9 mouse cellular contexts compared by ENCODE assay signal in genomic region chr6:114329597-114330470, GRCm38 (mm10). TPM values are rescaled to one million over a fixed set of nuclear protein-coding genes. Genes with fewer than 3 reads are reported as not detected.
A peak's percentile ranks its signal among the peaks of the same experiment; 100 is the strongest.
DNase-seq lines count a peak whose midpoint lies in the region; ATAC-seq and TF ChIP-seq lines count a peak whose summit lies in the region.
"Had no signal": no experiment of that assay in that cellular context is flagged by ENCODE, and none has a peak within 500 bp of the region (broad histone marks: within the 10 kb centered on the region; RNA-seq: fewer than 3 reads in every experiment).

No protein-coding gene starts in this region.

- intact Hi-C loops in heart, postnatal 14 days (cut with DNase I): no loop called here

- H3K9me3 ChIP-seq in liver, embryonic 14.5 days (ENCODE audit: control insufficient read depth, low read length): no peaks in the 10 kb centered on the region
- H3K9me3 ChIP-seq in liver, embryonic 12.5 days (replicated peaks): no peaks in the 10 kb centered on the region
- no peaks in the 10 kb centered on the region for H3K9me3 ChIP-seq in embryonic facial prominence, embryonic 11.5 days (replicated peaks; ENCODE audit: control insufficient read depth, low read length)
- H3K9me3 ChIP-seq in forebrain, postnatal 0 days (ENCODE audit: low read length): no peaks in the 10 kb centered on the region
- H3K9me3 ChIP-seq in midbrain, postnatal 0 days (ENCODE audit: low read length): no peaks in the 10 kb centered on the region

- TF ChIP-seq CTCF in liver, embryonic 14.5 days (IDR thresholded peaks at IDR 0.05; ENCODE audit: low read depth): 0 out of 2 replicates have a peak, but pooled peaks have one; percentile 10
- peak; percentile 33; the same call in 1 of the 2 replicates for TF ChIP-seq CTCF in forebrain, postnatal 0 days (IDR thresholded peaks at IDR 0.05; ENCODE audit: low read depth)
- TF ChIP-seq CTCF in midbrain, postnatal 0 days (IDR thresholded peaks at IDR 0.05): peak; percentile 46; the same call in 1 of the 2 replicates

- 34% methylated on average over 8 of the region's 8 CpGs for WGBS in liver, embryonic 14.5 days (ENCODE audit: insufficient replicate concordance)
- WGBS in liver, embryonic 12.5 days (ENCODE audit: insufficient replicate concordance): 28% methylated on average over 8 of the region's 8 CpGs
- WGBS in embryonic facial prominence, embryonic 11.5 days: 36% methylated on average over 8 of the region's 8 CpGs
- WGBS in forebrain, postnatal 0 days: 37% methylated on average over 8 of the region's 8 CpGs
- 44% methylated on average over 8 of the region's 8 CpGs for WGBS in midbrain, postnatal 0 days

- no peak overlapping the region for H3K27ac ChIP-seq in liver, embryonic 14.5 days
- no peak overlapping the region for H3K27ac ChIP-seq in liver, embryonic 12.5 days
- no peak overlapping the region for H3K27ac ChIP-seq in embryonic facial prominence, embryonic 11.5 days (replicated peaks; ENCODE audit: low read depth, low read length)
- H3K27ac ChIP-seq in forebrain, postnatal 0 days (ENCODE audit: low read depth, low read length): no peak overlapping the region
- H3K27ac ChIP-seq in midbrain, postnatal 0 days (ENCODE audit: low read depth, low read length): no peak overlapping the region

- H3K27me3 ChIP-seq in liver, embryonic 14.5 days (ENCODE audit: control insufficient read depth, insufficient read depth, low read length): no peaks in the 10 kb centered on the region
- no peaks in the 10 kb centered on the region; the same call in 1 of the 2 replicates for H3K27me3 ChIP-seq in liver, embryonic 12.5 days (replicated peaks)
- no peaks in the 10 kb centered on the region for H3K27me3 ChIP-seq in embryonic facial prominence, embryonic 11.5 days (ENCODE audit: control insufficient read depth, insufficient read depth, low read length)
- H3K27me3 ChIP-seq in forebrain, postnatal 0 days (ENCODE audit: insufficient read depth, low read length): no peaks in the 10 kb centered on the region
- H3K27me3 ChIP-seq in midbrain, postnatal 0 days (ENCODE audit: insufficient read depth, low read length): no peaks in the 10 kb centered on the region

- H3K36me3 ChIP-seq in liver, embryonic 14.5 days (replicated peaks; ENCODE audit: control insufficient read depth, insufficient read depth, low read depth): no peaks in the 10 kb centered on the region
- no peaks in the 10 kb centered on the region for H3K36me3 ChIP-seq in liver, embryonic 12.5 days
- no peaks in the 10 kb centered on the region for H3K36me3 ChIP-seq in embryonic facial prominence, embryonic 11.5 days (replicated peaks; ENCODE audit: control insufficient read depth, insufficient read depth, low read depth, low read length)
- no peaks in the 10 kb centered on the region for H3K36me3 ChIP-seq in forebrain, postnatal 0 days (ENCODE audit: insufficient read depth)
- no peaks in the 10 kb centered on the region for H3K36me3 ChIP-seq in midbrain, postnatal 0 days (ENCODE audit: insufficient read depth, low read length)

- no peak for DNase-seq in liver, embryonic 14.5 days (ENCODE audit: low read depth in 3 of 3, low spot score in 3 of 3)
- peak; percentile 31 for DNase-seq in embryonic facial prominence, embryonic 11.5 days (ENCODE audit: low spot score)
- peak; percentile 52 for DNase-seq in forebrain, postnatal 0 days
- DNase-seq in midbrain, postnatal 0 days (ENCODE audit: low spot score): peak; percentile 42
- no peak for DNase-seq in heart, postnatal 14 days
- no peak for DNase-seq in left cerebral cortex, adult 18-20 months (ENCODE audit: low spot score in 2 of 2)

- H3K9ac ChIP-seq in liver, embryonic 14.5 days (replicated peaks): no peak overlapping the region
- no peak overlapping the region for H3K9ac ChIP-seq in liver, embryonic 12.5 days
- no peak overlapping the region for H3K9ac ChIP-seq in embryonic facial prominence, embryonic 11.5 days (replicated peaks; ENCODE audit: low read length)
- no peak overlapping the region for H3K9ac ChIP-seq in forebrain, postnatal 0 days
- H3K9ac ChIP-seq in midbrain, postnatal 0 days (replicated peaks; ENCODE audit: low read length, poor library complexity, severe bottlenecking): no peak overlapping the region

- H3K4me2 ChIP-seq in liver, embryonic 14.5 days (ENCODE audit: low read depth): no peak overlapping the region
- no peak overlapping the region for H3K4me2 ChIP-seq in liver, embryonic 12.5 days
- H3K4me2 ChIP-seq in embryonic facial prominence, embryonic 11.5 days (ENCODE audit: low read depth, low read length): no peak overlapping the region
- H3K4me2 ChIP-seq in forebrain, postnatal 0 days (ENCODE audit: low read depth): no peak overlapping the region
- H3K4me2 ChIP-seq in midbrain, postnatal 0 days (ENCODE audit: low read depth, low read length, poor library complexity, severe bottlenecking): no peak overlapping the region

- no peak for ATAC-seq in liver, embryonic 14.5 days (ENCODE audit: insufficient read depth)
- no peak for ATAC-seq in liver, embryonic 12.5 days
- peak; percentile 32; the same call in 1 of the 2 replicates for ATAC-seq in embryonic facial prominence, embryonic 11.5 days (replicated peaks; ENCODE audit: insufficient number of reproducible peaks, low FRiP score, low TSS enrichment, low read depth)
- peak; percentile 91 for ATAC-seq in forebrain, postnatal 0 days
- peak; percentile 49; the same call in 1 of the 2 replicates for ATAC-seq in midbrain, postnatal 0 days (ENCODE audit: low FRiP score)
- ATAC-seq: Patski had no signal

- TF ChIP-seq EP300 in liver, embryonic 14.5 days (IDR thresholded peaks at IDR 0.05; ENCODE audit: low read depth): no peak

- no peak overlapping the region for H3K4me3 ChIP-seq in liver, embryonic 14.5 days (ENCODE audit: insufficient read depth in 1 of 2, low read depth in 2 of 2, low read length in 2 of 2)
- no peak overlapping the region for H3K4me3 ChIP-seq in liver, embryonic 12.5 days
- no peak overlapping the region for H3K4me3 ChIP-seq in embryonic facial prominence, embryonic 11.5 days (ENCODE audit: low read depth, low read length)
- no peak overlapping the region for H3K4me3 ChIP-seq in forebrain, postnatal 0 days (ENCODE audit: low read depth, low read length)
- H3K4me3 ChIP-seq in midbrain, postnatal 0 days (ENCODE audit: low read depth, low read length): no peak overlapping the region
- H3K4me3 ChIP-seq: erythroblast, embryonic 14.5 days had no signal

- H3K4me1 ChIP-seq in liver, embryonic 14.5 days (replicated peaks; ENCODE audit: control insufficient read depth in 2 of 2, insufficient read depth in 2 of 2, low read length in 1 of 2): no peaks in the 10 kb centered on the region
- H3K4me1 ChIP-seq in liver, embryonic 12.5 days: no peaks in the 10 kb centered on the region
- H3K4me1 ChIP-seq in embryonic facial prominence, embryonic 11.5 days (ENCODE audit: control insufficient read depth, insufficient read depth, low read length): no peaks in the 10 kb centered on the region
- H3K4me1 ChIP-seq in forebrain, postnatal 0 days (ENCODE audit: insufficient read depth): no peaks in the 10 kb centered on the region
- no peaks in the 10 kb centered on the region for H3K4me1 ChIP-seq in midbrain, postnatal 0 days (ENCODE audit: insufficient read depth, low read length)

RNA-seq across cellular contexts. Expression of gene Slc6a1, which starts 47.4 kb away (rescaled TPM):
- 0.03 and 0.25 TPM in 2 replicates for polyA plus RNA-seq in liver, embryonic 14.5 days (2012; rRNA removed)
- polyA plus RNA-seq in liver, embryonic 14.5 days (2014; fragmentation: Nextera tagmentation; extraction: Ambion mirVana): 0.04 TPM in 1 of 2 replicates, not detected in the other
- polyA plus RNA-seq in liver, embryonic 12.5 days (2016; fragmentation: Nextera tagmentation; extraction: Ambion mirVana): not detected in 2 replicates
- 2.7 and 3.0 TPM in 2 replicates for polyA plus RNA-seq in embryonic facial prominence, embryonic 11.5 days (2014; fragmentation: Nextera tagmentation; extraction: Ambion mirVana)
- total RNA-seq in forebrain, postnatal 0 days (2014; rRNA removed): 221 and 302 TPM in 2 replicates
- polyA plus RNA-seq in forebrain, postnatal 0 days (2015; fragmentation: Nextera tagmentation; extraction: Ambion mirVana): 105 and 152 TPM in 2 replicates
- total RNA-seq in midbrain, postnatal 0 days (2014; rRNA removed): 434 and 507 TPM in 2 replicates
- polyA plus RNA-seq in midbrain, postnatal 0 days (2015; fragmentation: Nextera tagmentation; extraction: Ambion mirVana): 208 and 221 TPM in 2 replicates
- under 1 TPM in 1 of 2 experiments, not detected in 1; 0.07 TPM for total RNA-seq in heart, postnatal 14 days (2021)
- total RNA-seq in left cerebral cortex, adult 18-20 months (2021): 100 to 1,000 TPM; 288 to 289 TPM
- polyA plus RNA-seq: erythroblast, embryonic 14.5 days; Patski had no signal

Comparison
In these comparisons a context has a peak if more than half of its experiments do, and no peak if none do; other contexts are left out.
1. ATAC-seq: peak in embryonic facial prominence, embryonic 11.5 days (single experiment), forebrain, postnatal 0 days (single experiment) and midbrain, postnatal 0 days (single experiment); none in liver, embryonic 14.5 days (single experiment) and liver, embryonic 12.5 days (single experiment).
2. DNase-seq: peak in embryonic facial prominence, embryonic 11.5 days (single experiment), forebrain, postnatal 0 days (single experiment) and midbrain, postnatal 0 days (single experiment); none in liver, embryonic 14.5 days (0 of 3), heart, postnatal 14 days (0 of 2) and left cerebral cortex, adult 18-20 months (0 of 2).
3. RNA of gene Slc6a1, which starts 47.4 kb away (polyA plus RNA-seq): 208 to 221 TPM in midbrain, postnatal 0 days and 105 to 152 TPM in forebrain, postnatal 0 days; 2.7 to 3.0 TPM in embryonic facial prominence, embryonic 11.5 days, 0.03 to 0.25 TPM in liver, embryonic 14.5 days and not detected in liver, embryonic 12.5 days; every median in the first group is over 10 times any median in the second.
4. Peak in every context shown above with its lines, with median percentiles within 50 percentile points of each other: CTCF ChIP-seq.